Mouse (Mus musculus): ENCODE data around the gene Actr8. TPM values are rescaled to one million over a fixed set of nuclear protein-coding genes. Genes with fewer than 3 reads are reported as not detected.

The Actr8 gene
- polyA plus RNA-seq, 1 experiment from 2014 or later, result 51.0 TPM

- Histone ChIP-seq H3K4me2 (ENCODE audit: low read length) (no peak overlapping the region), H3K4me3 (ENCODE audit: low read depth, low read length) (no peak overlapping the region), H3K36me3 (ENCODE audit: control insufficient read depth, insufficient read depth, low read length) (peaks cover 99% of the 10 kb centered on the region), H3K9ac (ENCODE audit: low read length) (no peak overlapping the region), H3K9me3 (ENCODE audit: control insufficient read depth, low read length) (no peaks in the 10 kb centered on the region), H3K27me3 (replicated peaks; ENCODE audit: control insufficient read depth, insufficient read depth, low read length) (no peaks in the 10 kb centered on the region), H3K27ac (ENCODE audit: low read depth) (no peak overlapping the region), H3K4me1 (replicated peaks; ENCODE audit: control insufficient read depth, insufficient read depth, low read length) (no peaks in the 10 kb centered on the region)
- WGBS, result 94% methylated on average over 4 of the region's 4 CpGs
- no peak for ATAC-seq (replicated peaks; ENCODE audit: low FRiP score, low TSS enrichment, low read depth)
- DNase-seq (ENCODE audit: low spot score), result no peak
Measured at GRCm38 (mm10) chr14:29986096-29986495, 8.0 kb downstream of the Actr8 start.

DNA sequence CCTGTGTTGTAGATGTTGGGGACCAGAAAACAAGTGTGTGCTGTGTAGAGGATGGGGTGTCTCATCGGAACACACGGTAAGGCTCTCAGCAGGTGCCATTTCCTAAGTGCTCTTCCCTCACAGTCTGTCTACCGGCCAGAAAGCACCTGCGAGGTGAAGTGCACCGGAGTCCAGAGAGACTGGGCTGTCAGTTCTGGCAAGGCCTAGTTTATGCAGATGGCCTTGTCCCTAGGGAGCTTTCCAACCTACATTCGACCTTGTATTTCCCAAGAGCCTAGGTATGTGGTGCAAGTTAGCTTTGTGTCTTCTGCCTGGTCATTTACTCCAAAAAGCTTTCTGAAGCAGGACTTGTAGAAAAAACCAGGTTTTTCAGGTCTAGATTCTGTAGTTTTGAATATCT lies 9.1 kb downstream of the Actr8 start:
- Histone ChIP-seq H3K27ac (ENCODE audit: low read depth) (no peak overlapping the region), H3K4me2 (ENCODE audit: low read length) (no peak overlapping the region), H3K36me3 (ENCODE audit: control insufficient read depth, insufficient read depth, low read length) (peaks cover 100% of the 10 kb centered on the region), H3K9ac (ENCODE audit: low read length) (no peak overlapping the region), H3K4me3 (ENCODE audit: low read depth, low read length) (no peak overlapping the region), H3K27me3 (replicated peaks; ENCODE audit: control insufficient read depth, insufficient read depth, low read length) (no peaks in the 10 kb centered on the region), H3K4me1 (replicated peaks; ENCODE audit: control insufficient read depth, insufficient read depth, low read length) (no peaks in the 10 kb centered on the region), H3K9me3 (ENCODE audit: control insufficient read depth, low read length) (no peaks in the 10 kb centered on the region)
- 95% methylated on average over 6 of the region's 6 CpGs for WGBS
- DNase-seq (ENCODE audit: low spot score), result no peak
- no peak for ATAC-seq (replicated peaks; ENCODE audit: low FRiP score, low TSS enrichment, low read depth)

GRCm38 (mm10) chr14:29987739-29988138 lies 9.6 kb downstream of the Actr8 start:
- H3K9me3 ChIP-seq (ENCODE audit: control insufficient read depth, low read length), result no peaks in the 10 kb centered on the region

GRCm38 (mm10) chr14:29988337-29988736 lies 10.2 kb downstream of the Actr8 start:
- peaks cover 100% of the 10 kb centered on the region for H3K36me3 ChIP-seq (ENCODE audit: control insufficient read depth, insufficient read depth, low read length)
- H3K4me1 ChIP-seq (replicated peaks; ENCODE audit: control insufficient read depth, insufficient read depth, low read length), result no peaks in the 10 kb centered on the region
- no peaks in the 10 kb centered on the region for H3K27me3 ChIP-seq (replicated peaks; ENCODE audit: control insufficient read depth, insufficient read depth, low read length)
- DNase-seq (ENCODE audit: low spot score) (no peak), ATAC-seq (replicated peaks; ENCODE audit: low FRiP score, low TSS enrichment, low read depth) (no peak)
- H3K9ac ChIP-seq (ENCODE audit: low read length), result no peak overlapping the region
- H3K4me2 ChIP-seq (ENCODE audit: low read length), result no peak overlapping the region
- no peak overlapping the region for H3K4me3 ChIP-seq (ENCODE audit: low read depth, low read length)
- no peak overlapping the region for H3K27ac ChIP-seq (ENCODE audit: low read depth)
- no peaks in the 10 kb centered on the region for H3K9me3 ChIP-seq (ENCODE audit: control insufficient read depth, low read length)
- WGBS, result 98% methylated on average over 4 of the region's 4 CpGs

More at GRCm38 (mm10) chr14:29987739-29988138, 9.6 kb downstream of the Actr8 start:
- no peak for ATAC-seq (replicated peaks; ENCODE audit: low FRiP score, low TSS enrichment, low read depth)
- DNase-seq (ENCODE audit: low spot score), result no peak
- H3K27me3 ChIP-seq (replicated peaks; ENCODE audit: control insufficient read depth, insufficient read depth, low read length), result no peaks in the 10 kb centered on the region
- no peak overlapping the region for H3K4me3 ChIP-seq (ENCODE audit: low read depth, low read length)
- H3K36me3 ChIP-seq (ENCODE audit: control insufficient read depth, insufficient read depth, low read length), result peaks cover 100% of the 10 kb centered on the region
- 93% methylated on average over 9 of the region's 9 CpGs for WGBS
- no peak overlapping the region for H3K9ac ChIP-seq (ENCODE audit: low read length)
- H3K4me2 ChIP-seq (ENCODE audit: low read length), result no peak overlapping the region
- H3K4me1 ChIP-seq (replicated peaks; ENCODE audit: control insufficient read depth, insufficient read depth, low read length), result no peaks in the 10 kb centered on the region
- no peak overlapping the region for H3K27ac ChIP-seq (ENCODE audit: low read depth)

DNA sequence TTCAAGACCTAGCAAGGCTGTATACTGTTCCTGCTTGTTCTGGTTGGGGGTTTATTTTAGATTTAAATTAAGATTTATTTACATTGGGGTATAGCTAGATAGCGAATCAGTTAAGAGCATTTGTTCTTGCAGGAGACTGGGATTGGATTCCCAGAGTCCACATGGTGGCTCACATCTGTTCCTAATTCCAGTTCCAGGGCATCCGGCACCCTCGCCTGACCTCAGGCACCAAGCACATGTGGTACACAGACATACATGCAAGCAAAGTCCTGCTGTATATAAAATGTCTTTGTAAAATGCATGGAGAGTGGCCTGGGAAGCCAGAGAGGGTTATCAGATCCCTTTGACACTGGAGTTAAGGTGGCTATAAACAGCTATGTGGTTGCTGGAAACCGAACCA lies 16.8 kb downstream of the Actr8 start:
- H3K36me3 ChIP-seq (ENCODE audit: control insufficient read depth, insufficient read depth, low read length), result peaks cover 70% of the 10 kb centered on the region
- no peak for ATAC-seq (replicated peaks; ENCODE audit: low FRiP score, low TSS enrichment, low read depth)

DNA sequence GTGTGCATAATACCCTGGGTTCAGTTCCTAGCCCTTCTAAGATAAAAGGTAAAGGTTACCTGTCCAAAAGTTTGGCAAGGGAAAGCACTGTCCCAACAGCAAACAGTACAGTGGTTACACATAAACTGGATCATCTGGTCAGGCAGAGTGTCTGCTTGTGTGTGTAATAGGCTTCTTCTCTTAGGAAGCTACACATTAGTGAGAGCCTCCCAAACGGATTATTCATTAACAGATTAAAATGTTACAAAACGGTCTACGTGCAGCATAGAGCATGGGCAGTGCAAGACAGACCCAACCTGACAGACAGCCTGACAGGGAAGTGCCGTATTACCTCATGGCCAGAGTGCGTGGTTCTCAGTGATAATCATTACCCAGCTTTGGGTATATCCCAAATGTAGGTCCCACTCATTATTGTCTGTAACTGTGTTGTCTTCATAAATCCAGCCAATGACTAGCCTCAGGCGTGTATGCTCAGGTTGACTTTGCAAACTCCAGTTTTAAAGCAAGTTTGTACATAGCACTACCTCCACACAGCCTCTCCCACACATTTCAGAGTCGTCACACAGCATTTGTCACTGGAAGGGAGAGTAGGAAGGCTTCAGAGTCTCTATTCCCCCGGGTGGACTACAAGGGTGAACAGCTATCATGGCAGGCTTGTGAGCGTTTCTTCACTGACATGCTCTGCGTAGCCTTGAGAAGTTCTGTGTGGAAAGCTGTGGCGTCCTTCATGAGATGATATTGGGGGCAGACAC lies 18.0 kb downstream of the Actr8 start:
- no peak overlapping the region for H3K27ac ChIP-seq (ENCODE audit: low read depth)
- no peaks in the 10 kb centered on the region for H3K4me1 ChIP-seq (replicated peaks; ENCODE audit: control insufficient read depth, insufficient read depth, low read length)
- no peaks in the 10 kb centered on the region for H3K9me3 ChIP-seq (ENCODE audit: control insufficient read depth, low read length)
- no peak overlapping the region for H3K9ac ChIP-seq (ENCODE audit: low read length)
- peaks cover 58% of the 10 kb centered on the region for H3K36me3 ChIP-seq (ENCODE audit: control insufficient read depth, insufficient read depth, low read length)
- 84% methylated on average over 11 of the region's 11 CpGs for WGBS
- H3K4me3 ChIP-seq (ENCODE audit: low read depth, low read length), result no peak overlapping the region
- no peaks in the 10 kb centered on the region for H3K27me3 ChIP-seq (replicated peaks; ENCODE audit: control insufficient read depth, insufficient read depth, low read length)
- no peak for DNase-seq (ENCODE audit: low spot score)
- peak; percentile 59 for ATAC-seq (replicated peaks; ENCODE audit: low FRiP score, low TSS enrichment, low read depth)
- no peak overlapping the region for H3K4me2 ChIP-seq (ENCODE audit: low read length)

More for the DNA sequence above, 16.8 kb downstream of the Actr8 start:
- Histone ChIP-seq H3K9ac (ENCODE audit: low read length) (no peak overlapping the region), H3K4me2 (ENCODE audit: low read length) (no peak overlapping the region), H3K4me1 (replicated peaks; ENCODE audit: control insufficient read depth, insufficient read depth, low read length) (no peaks in the 10 kb centered on the region), H3K4me3 (ENCODE audit: low read depth, low read length) (no peak overlapping the region), H3K27ac (ENCODE audit: low read depth) (no peak overlapping the region), H3K27me3 (replicated peaks; ENCODE audit: control insufficient read depth, insufficient read depth, low read length) (no peaks in the 10 kb centered on the region), H3K9me3 (ENCODE audit: control insufficient read depth, low read length) (no peaks in the 10 kb centered on the region)
- WGBS, result 84% methylated on average over 4 of the region's 4 CpGs
- no peak for DNase-seq (ENCODE audit: low spot score)

GRCm38 (mm10) chr14:29997345-29997744 lies 19.2 kb downstream of the Actr8 start:
- ATAC-seq (replicated peaks; ENCODE audit: low FRiP score, low TSS enrichment, low read depth), result no peak

DNA sequence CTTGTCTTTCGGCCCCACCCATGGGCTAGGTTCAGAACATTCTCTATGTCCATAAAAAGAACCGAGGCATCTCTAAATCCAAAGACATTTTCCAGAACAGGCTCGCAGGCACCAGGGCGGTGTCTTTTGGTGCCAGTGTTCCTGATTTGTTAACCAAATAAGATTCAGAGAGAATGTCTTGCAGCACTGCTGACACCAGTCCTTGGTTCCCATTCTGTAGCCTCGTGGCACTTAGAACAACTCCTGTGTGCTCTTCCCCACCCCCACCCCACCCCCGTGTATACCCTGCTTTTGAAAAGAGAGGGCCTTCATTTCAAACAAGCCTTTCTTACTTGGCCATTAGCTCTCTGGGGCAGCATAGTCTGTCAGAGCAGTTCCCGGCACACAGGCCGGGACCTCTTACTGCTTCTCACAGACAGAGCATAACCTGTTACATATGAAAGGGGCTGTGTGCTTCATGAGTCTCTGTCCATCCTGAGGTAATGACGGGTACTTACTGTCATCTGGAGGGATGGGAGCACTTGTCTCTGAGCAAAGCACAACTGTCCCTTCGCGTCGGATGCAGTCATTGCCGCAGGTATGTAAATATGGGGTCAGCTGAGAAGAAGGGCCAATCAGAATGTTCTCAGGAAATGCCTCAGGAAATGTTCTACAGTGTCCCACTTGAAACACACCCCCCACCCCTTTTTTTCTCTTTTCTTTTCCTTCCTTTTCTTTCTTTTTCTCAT lies 20.8 kb downstream of the Actr8 start:
- no peak for DNase-seq (ENCODE audit: low spot score)
- H3K9me3 ChIP-seq (ENCODE audit: control insufficient read depth, low read length), result no peaks in the 10 kb centered on the region
- no peaks in the 10 kb centered on the region for H3K27me3 ChIP-seq (replicated peaks; ENCODE audit: control insufficient read depth, insufficient read depth, low read length)
- H3K27ac ChIP-seq (ENCODE audit: low read depth), result no peak overlapping the region
- 76% methylated on average over 13 of the region's 13 CpGs for WGBS
- no peaks in the 10 kb centered on the region for H3K4me1 ChIP-seq (replicated peaks; ENCODE audit: control insufficient read depth, insufficient read depth, low read length)
- ATAC-seq (replicated peaks; ENCODE audit: low FRiP score, low TSS enrichment, low read depth), result no peak
- no peak overlapping the region for H3K4me3 ChIP-seq (ENCODE audit: low read depth, low read length)
- H3K9ac ChIP-seq (ENCODE audit: low read length), result no peak overlapping the region
- H3K36me3 ChIP-seq (ENCODE audit: control insufficient read depth, insufficient read depth, low read length), result peaks cover 30% of the 10 kb centered on the region
- H3K4me2 ChIP-seq (ENCODE audit: low read length), result no peak overlapping the region

More at GRCm38 (mm10) chr14:29997345-29997744, 19.2 kb downstream of the Actr8 start:
- no peak overlapping the region for H3K4me3 ChIP-seq (ENCODE audit: low read depth, low read length)
- no peaks in the 10 kb centered on the region for H3K9me3 ChIP-seq (ENCODE audit: control insufficient read depth, low read length)
- no peaks in the 10 kb centered on the region for H3K4me1 ChIP-seq (replicated peaks; ENCODE audit: control insufficient read depth, insufficient read depth, low read length)
- no peak for DNase-seq (ENCODE audit: low spot score)
- no peak overlapping the region for H3K27ac ChIP-seq (ENCODE audit: low read depth)
- H3K36me3 ChIP-seq (ENCODE audit: control insufficient read depth, insufficient read depth, low read length), result peaks cover 46% of the 10 kb centered on the region
- no peaks in the 10 kb centered on the region for H3K27me3 ChIP-seq (replicated peaks; ENCODE audit: control insufficient read depth, insufficient read depth, low read length)
- no peak overlapping the region for H3K9ac ChIP-seq (ENCODE audit: low read length)
- no peak overlapping the region for H3K4me2 ChIP-seq (ENCODE audit: low read length)

DNA sequence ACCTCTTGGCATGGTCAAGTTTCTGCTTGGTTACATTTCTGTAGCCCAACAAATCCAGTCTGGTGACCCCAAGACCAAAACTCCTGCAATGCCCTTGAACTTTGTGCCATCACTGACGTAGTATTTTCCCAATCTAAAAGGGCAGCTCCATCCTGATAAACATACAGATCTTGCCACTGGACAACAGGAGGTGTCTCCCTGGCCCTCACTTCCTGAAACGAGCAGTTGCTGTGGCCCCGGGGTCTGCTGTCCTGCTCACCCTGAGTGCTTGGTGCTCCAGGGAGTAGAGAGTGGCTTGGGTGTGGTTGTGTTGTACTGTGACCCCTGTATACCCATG lies 21.3 kb downstream of the Actr8 start:
- no peaks in the 10 kb centered on the region for H3K9me3 ChIP-seq (ENCODE audit: control insufficient read depth, low read length)
- no peak for DNase-seq (ENCODE audit: low spot score)
- H3K4me2 ChIP-seq (ENCODE audit: low read length), result no peak overlapping the region
- H3K4me1 ChIP-seq (replicated peaks; ENCODE audit: control insufficient read depth, insufficient read depth, low read length), result no peaks in the 10 kb centered on the region
- H3K36me3 ChIP-seq (ENCODE audit: control insufficient read depth, insufficient read depth, low read length), result peaks cover 25% of the 10 kb centered on the region
- no peak overlapping the region for H3K9ac ChIP-seq (ENCODE audit: low read length)
- no peak for ATAC-seq (replicated peaks; ENCODE audit: low FRiP score, low TSS enrichment, low read depth)
- H3K27me3 ChIP-seq (replicated peaks; ENCODE audit: control insufficient read depth, insufficient read depth, low read length), result no peaks in the 10 kb centered on the region
- WGBS, result 76% methylated on average over 3 of the region's 3 CpGs
- no peak overlapping the region for H3K27ac ChIP-seq (ENCODE audit: low read depth)
- H3K4me3 ChIP-seq (ENCODE audit: low read depth, low read length), result no peak overlapping the region
